Mouse (Mus musculus) kidney, embryonic 14.5 days (tissue): Measurements from ENCODE around the gene Invs. TPM values are rescaled to one million over a fixed set of nuclear protein-coding genes. Genes with fewer than 3 reads are reported as not detected.

ENCODE experiments used
- ATAC-seq: fragments of 200-750 bp; cut with Nextera tagmentation; 2 replicates; pipeline ENCODE4 v1.8.0; 2017; ENCODE audit warnings: moderate number of reproducible peaks, mild to moderate bottlenecking, moderate TSS enrichment, moderate library complexity; ENCODE audit not compliant: low FRiP score, low TSS enrichment
- H3K27ac ChIP-seq: fragments of 300-500 bp; sonication (generic); 2 replicates; pipeline ENCODE4 v1.5.1; 2014; ENCODE audit warnings: low read depth, mild to moderate bottlenecking, low read length, moderate library complexity, mixed read lengths
- H3K27me3 ChIP-seq: fragments of 300-500 bp; sonication (generic); 2 replicates; pipeline ENCODE4 v1.6.1; 2014; ENCODE audit warnings: mild to moderate bottlenecking, low read length; ENCODE audit not compliant: control insufficient read depth, insufficient read depth
- H3K36me3 ChIP-seq: fragments of 300-500 bp; sonication (generic); 2 replicates; pipeline ENCODE4 v1.6.1; 2014; ENCODE audit warnings: low read length, mixed read lengths; ENCODE audit not compliant: control insufficient read depth, insufficient read depth
- H3K4me1 ChIP-seq: fragments of 300-500 bp; sonication (generic); 2 replicates; pipeline ENCODE4 v1.6.1; 2014; ENCODE audit warnings: low read length, mixed read lengths; ENCODE audit not compliant: control insufficient read depth, insufficient read depth
- H3K4me2 ChIP-seq: fragments of 300-500 bp; sonication (generic); replicated peaks from 2 replicates; pipeline ENCODE4 v1.6.1; 2014; ENCODE audit warnings: low read depth, mild to moderate bottlenecking, low read length
- H3K4me3 ChIP-seq: fragments of 300-500 bp; sonication (generic); 2 replicates; pipeline ENCODE4 v1.5.1; 2014; ENCODE audit warnings: mild to moderate bottlenecking, low read length
- H3K9ac ChIP-seq: fragments of 300-500 bp; sonication (generic); 2 replicates; pipeline ENCODE4 v1.6.1; 2014; ENCODE audit warnings: low read depth, mild to moderate bottlenecking, low read length, moderate library complexity
- H3K9me3 ChIP-seq: fragments of 300-500 bp; sonication (generic); 2 replicates; pipeline ENCODE4 v1.6.1; 2016; ENCODE audit warnings: low read length; ENCODE audit not compliant: control insufficient read depth
- WGBS: fragments of 180-500 bp; shearing (Covaris S2); extraction: QIAGEN DNeasy Blood & Tissue Kit; methylation state at CpG from one replicate; pipeline ENCODE4 v1.1.7; 2014; 5-methylcytosine and 5-hydroxymethylcytosine counted together
- polyA plus RNA-seq: library from polyadenylated mRNA; unstranded; fragments of >200 nt; fragmentation: Nextera tagmentation; extraction: Ambion mirVana; gene quantifications from 2 replicates; pipeline ENCODE4 v1.2.1, GENCODE M21; 2014

The Invs gene
- polyA plus RNA-seq, 1 experiment from 2014 or later = 11.6 TPM

DNA sequence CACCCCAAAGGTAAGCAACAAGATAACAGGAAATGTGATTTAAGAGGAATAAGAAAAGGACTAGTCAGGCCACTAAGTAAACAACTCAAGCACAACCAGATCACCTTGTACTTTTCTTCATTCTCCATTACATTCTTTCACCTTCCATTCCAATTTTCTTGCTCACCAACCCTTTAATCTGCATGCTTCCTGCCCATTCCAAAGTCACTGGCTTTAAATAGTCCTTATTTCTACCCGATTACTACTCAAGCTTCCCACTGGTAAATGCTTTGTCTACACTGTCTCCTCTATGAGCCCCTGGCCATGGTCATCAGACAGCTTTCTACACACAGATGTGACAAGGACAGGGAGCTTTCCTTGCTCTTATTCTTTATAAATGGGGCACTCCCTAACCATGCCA is 191.4 kb downstream of the Invs start:
- H3K4me1 ChIP-seq = peaks cover 13% of the 10 kb centered on the region
- WGBS = 50% methylated on average over 1 of the region's 1 CpGs
- no peak for ATAC-seq
- 0 out of 2 replicates have a peak overlapping the region, but pooled peaks have one; percentile 11 for H3K4me3 ChIP-seq
- H3K27ac ChIP-seq = no peak overlapping the region
- peak overlapping the region; percentile 61 for H3K4me2 ChIP-seq
- no peaks in the 10 kb centered on the region for H3K9me3 ChIP-seq
- no peak overlapping the region for H3K9ac ChIP-seq
- H3K36me3 ChIP-seq = peaks cover 23% of the 10 kb centered on the region
- H3K27me3 ChIP-seq = no peaks in the 10 kb centered on the region

DNA sequence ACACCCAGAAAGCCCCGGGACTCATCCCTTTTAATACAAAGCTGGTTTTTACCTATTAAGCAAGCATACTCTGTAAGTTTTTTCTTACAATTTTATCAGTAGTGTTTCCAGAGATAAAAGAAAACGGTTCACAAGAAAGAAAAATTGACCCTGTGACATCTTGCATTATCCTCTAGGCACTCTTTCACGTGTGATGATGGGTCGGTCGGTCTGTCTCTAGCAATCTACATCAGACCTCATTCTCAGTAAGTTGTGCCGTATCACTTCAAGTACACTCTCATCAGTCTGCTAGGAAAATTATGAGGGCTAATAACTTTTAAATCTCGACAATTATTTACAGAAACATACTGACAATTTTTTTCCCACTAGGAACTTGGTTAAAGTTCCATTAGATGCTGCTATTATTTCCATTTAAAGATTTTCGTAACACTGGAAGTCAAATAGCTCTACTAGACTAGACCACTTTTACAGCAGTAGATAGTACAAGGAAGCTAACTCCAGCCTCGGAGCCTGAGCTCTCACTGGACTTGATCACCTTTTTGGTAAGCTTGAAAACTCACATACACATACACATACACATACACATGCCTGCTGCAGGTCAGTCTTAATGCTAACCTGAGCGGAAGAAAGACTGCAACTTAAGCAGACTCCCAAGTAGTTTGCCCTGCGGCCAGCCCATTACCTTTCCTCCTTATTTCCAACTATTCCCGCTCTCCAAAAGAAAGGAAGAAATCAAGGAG is 192.7 kb downstream of the Invs start:
- no peak overlapping the region for H3K27ac ChIP-seq
- peak overlapping the region; percentile 72 for H3K4me3 ChIP-seq
- no peaks in the 10 kb centered on the region for H3K9me3 ChIP-seq
- no peaks in the 10 kb centered on the region for H3K27me3 ChIP-seq
- peak overlapping the region; percentile 83 for H3K9ac ChIP-seq
- ATAC-seq = no peak
- peak overlapping the region; percentile 61 for H3K4me2 ChIP-seq
- H3K36me3 ChIP-seq = peaks cover 13% of the 10 kb centered on the region; the same call in 1 of the 2 replicates
- H3K4me1 ChIP-seq = peaks cover 13% of the 10 kb centered on the region
- 13% methylated on average over 12 of the region's 12 CpGs for WGBS

DNA sequence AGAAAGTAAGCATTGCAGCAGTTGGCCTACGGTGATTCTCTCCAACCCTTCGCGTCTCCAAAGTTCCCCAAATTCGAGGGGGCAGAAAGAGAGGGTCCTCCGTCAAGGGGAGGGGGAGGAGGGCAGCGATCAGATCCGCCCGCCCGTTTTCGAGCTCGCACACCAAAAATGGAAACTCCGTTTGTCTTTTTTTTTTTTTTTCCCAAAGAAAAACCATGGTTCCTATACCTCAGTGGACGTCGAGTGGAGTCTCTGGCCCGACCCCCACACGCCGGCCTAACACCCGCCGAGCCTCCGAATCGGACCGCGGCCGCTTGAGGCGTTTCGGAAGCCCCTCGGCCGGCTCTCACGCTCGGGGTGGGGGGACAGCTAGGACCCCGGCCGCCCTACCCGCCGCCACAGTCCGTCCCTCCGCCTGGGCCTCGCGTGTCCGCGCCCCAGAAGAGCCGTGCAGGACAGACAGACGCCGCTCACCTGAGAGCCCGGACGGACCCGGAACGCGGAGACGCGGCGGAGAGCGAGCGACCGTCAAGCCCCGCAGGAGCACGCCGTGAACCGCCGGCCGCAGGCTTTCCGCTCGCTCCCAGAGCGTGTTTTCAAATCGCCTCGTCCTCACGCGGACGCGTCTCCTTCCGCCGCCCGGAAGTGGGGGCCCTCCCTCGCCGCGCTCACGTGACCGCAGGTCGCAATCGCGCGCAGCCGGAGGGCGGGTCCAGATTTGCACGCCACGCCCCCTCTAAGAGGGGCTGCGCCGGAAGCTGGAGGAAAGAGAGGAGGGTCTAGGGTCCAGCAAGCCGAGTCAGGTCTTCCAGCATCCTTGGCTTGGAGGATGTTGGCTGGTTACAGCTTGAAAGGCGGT is 193.5 kb downstream of the Invs start, which contains the start of gene Tex10:
Gene Tex10, minus strand, starts transcription at position 668 of the 859 bp plus-strand sequence.
- peak within 1 kb of the TSS; percentile 61 for H3K4me2 ChIP-seq
- peak within 1 kb of the TSS; percentile 83 for H3K9ac ChIP-seq
- WGBS = under 1% methylated on average over 89 of the region's 89 CpGs
- ATAC-seq = peak; percentile 98
- H3K27me3 ChIP-seq = no peaks in the 10 kb centered on the region
- peak within 1 kb of the TSS; percentile 73 for H3K27ac ChIP-seq
- H3K9me3 ChIP-seq = no peaks in the 10 kb centered on the region
- H3K4me1 ChIP-seq = peaks cover 13% of the 10 kb centered on the region
- H3K36me3 ChIP-seq = peaks cover 8% of the 10 kb centered on the region; the same call in 1 of the 2 replicates
- peak within 1 kb of the TSS; percentile 72 for H3K4me3 ChIP-seq

DNA sequence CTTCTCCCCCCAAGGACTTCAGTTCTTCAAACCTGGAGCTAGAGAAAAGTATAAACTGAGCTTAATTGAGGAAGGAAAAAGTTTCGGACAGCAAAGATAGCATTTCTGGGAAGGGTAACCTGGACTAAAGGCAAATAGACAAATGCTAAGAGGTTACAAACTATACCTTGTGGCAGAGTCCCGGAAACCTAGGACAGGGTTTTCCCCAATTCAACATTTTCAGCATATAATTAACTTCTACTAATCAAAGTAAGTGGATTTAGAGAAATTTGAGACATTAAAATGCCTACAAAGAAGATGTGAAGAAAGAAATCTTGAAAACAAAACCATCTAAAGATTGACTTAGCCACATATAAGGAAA is 194.1 kb downstream of the Invs start:
- Histone ChIP-seq H3K4me1 (peaks cover 13% of the 10 kb centered on the region), H3K36me3 (peaks cover 2% of the 10 kb centered on the region; the same call in 1 of the 2 replicates), H3K9ac (no peak overlapping the region), H3K27ac (no peak overlapping the region), H3K9me3 (peaks cover 4% of the 10 kb centered on the region; the same call in 1 of the 2 replicates), H3K27me3 (no peaks in the 10 kb centered on the region), H3K4me2 (peak overlapping the region; percentile 61), H3K4me3 (peak overlapping the region; percentile 72)
- 84% methylated on average over 2 of the region's 2 CpGs for WGBS
- ATAC-seq = peak; percentile 17

DNA sequence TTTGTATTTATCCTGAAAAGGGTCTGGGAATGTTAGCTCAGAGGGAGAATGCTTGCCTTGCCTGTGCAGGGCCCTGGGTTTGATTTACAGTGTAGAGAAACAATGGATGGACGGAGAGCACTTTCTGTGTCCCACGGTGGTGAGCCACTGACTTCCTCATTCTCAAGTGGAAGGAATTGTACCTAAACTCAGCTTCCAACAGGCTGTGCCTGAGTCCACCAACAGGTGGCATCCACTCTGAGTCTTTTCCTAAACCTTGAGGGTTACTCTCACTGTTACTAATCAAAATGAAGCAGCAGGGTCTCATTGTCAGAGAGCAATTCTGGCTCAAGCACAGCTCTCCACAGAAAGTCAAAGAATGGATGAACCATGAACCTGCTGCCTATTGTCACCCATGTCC is 201.7 kb downstream of the Invs start:
- H3K9me3 ChIP-seq = peaks cover 9% of the 10 kb centered on the region; the same call in 1 of the 2 replicates
- 14% methylated on average over 2 of the region's 2 CpGs for WGBS
- no peaks in the 10 kb centered on the region for H3K4me1 ChIP-seq
- no peak overlapping the region for H3K4me2 ChIP-seq
- no peak overlapping the region for H3K4me3 ChIP-seq
- no peak for ATAC-seq
- H3K27me3 ChIP-seq = no peaks in the 10 kb centered on the region
- H3K9ac ChIP-seq = no peak overlapping the region
- no peaks in the 10 kb centered on the region for H3K36me3 ChIP-seq
- H3K27ac ChIP-seq = no peak overlapping the region

Other genes starting within 250 kb of the Invs start
- 0.04 and 0.08 TPM in 2 replicates for gene Nr4a3, start 234.6 kb upstream of the Invs start, polyA plus RNA-seq
- gene Stx17, start 154.8 kb upstream of the Invs start, polyA plus RNA-seq = 19.1 and 26.7 TPM in 2 replicates
- gene Erp44, start 202 bp upstream of the Invs start, polyA plus RNA-seq = 67.0 and 79.4 TPM in 2 replicates
- 58.1 and 80.2 TPM in 2 replicates for gene Tex10, start 193.7 kb downstream of the Invs start, polyA plus RNA-seq